Mouse (Mus musculus) cortical plate, adult 2 months (tissue): ENCODE measurements around the gene Zfp771.

ENCODE experiments used
- CTCF ChIP-seq: fragments of 200-500 bp; IDR thresholded peaks from 2 replicates; pipeline ENCODE4 v1.5.1; 2011; ENCODE audit warnings: mild to moderate bottlenecking, control low read depth, low read length; ENCODE audit not compliant: insufficient read depth; ENCODE audit errors: extremely low read depth
- POLR2A ChIP-seq: fragments of 200-500 bp; IDR thresholded peaks from 2 replicates; pipeline ENCODE4 v1.6.1; 2011; ENCODE audit warnings: mild to moderate bottlenecking, low read length, control low read depth; ENCODE audit not compliant: insufficient read depth; ENCODE audit errors: extremely low read depth

GRCm38 (mm10) chr7:127244658-127245510, 810 bp downstream of the Zfp771 start:
- no peak for TF ChIP-seq CTCF
- no peak for TF ChIP-seq POLR2A
